Mouse (Mus musculus) cerebral cortex, adult 2 months (tissue): ENCODE data around the gene Otud4.

ENCODE experiments used
- WGBS: fragments of 180-500 bp; shearing (Covaris S2); methylation state at CpG from one replicate; pipeline ENCODE4 v1.1.7; 2018; 5-methylcytosine and 5-hydroxymethylcytosine counted together

Gene Otud4

DNA sequence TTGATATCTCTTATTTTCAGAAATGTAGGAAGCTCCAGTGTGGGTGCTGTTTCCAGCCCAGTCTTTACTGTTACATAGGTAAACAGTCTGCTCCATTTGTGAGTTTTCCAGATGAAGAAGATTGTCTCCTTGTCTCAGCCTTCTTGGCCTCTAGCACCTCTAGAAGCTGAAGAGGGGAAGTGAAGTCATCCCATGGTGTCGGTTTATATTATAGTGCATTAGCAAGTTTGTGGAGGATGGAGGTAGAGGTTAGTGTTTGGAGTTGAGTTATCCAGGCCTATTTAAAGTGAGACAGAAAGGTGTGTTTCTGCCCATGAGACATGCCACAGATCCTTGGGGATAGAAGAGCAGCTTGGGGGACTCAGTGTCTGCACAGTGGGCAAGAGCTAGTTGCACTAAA, 1.7 kb downstream of the Otud4 start:
- WGBS = 16% methylated on average over 1 of the region's 1 CpGs

DNA sequence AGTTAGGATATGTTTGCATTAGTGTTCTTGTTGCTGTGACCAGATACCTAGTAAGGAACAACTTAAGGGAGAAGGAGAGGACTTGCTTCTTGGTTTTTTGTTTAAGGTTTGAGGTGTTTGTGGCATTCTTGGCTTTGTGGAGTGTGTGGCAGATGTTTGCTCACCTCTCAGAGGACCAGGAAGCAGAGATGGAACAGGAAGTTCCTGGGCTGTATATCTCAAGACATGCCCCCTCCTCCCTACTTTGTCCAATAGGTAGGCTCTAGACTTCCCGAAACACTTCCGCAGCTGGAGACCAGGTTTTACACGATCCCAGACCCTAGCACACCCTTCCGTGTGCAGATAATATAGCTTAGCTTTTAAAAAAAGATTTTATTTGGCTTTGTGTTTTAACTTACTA, 10.2 kb downstream of the Otud4 start:
- WGBS = 90% methylated on average over 4 of the region's 4 CpGs

DNA sequence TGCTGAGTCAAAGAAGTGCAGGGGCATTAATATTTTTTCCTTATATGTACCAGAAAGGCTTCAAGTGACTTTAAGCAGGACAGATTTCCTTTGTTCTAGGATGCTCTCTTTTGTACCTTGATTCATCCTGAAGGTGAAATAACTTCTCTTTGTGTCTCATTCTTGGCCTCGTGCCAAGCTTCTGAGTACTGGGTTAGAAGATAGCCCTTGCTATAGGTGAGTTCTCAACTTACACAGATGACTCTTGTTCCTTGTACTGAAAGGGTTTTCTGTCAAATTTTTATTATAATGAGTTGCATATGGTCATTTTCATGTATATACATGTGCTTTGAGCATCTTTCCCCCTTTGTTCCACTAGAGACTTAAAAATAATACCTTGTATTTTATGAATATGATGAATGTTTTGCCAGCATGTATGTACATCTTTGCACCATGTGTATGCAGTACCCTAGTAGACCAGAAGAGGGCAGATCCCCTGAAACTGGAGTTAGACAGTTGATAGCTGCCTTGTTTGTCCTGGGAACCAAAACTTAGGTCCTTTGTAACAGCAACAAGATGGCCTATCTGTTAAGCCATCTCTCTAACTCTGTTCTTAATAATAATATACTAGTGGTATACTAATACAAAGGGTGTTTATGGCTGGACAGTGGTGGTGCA, 10.9 kb downstream of the Otud4 start:
- 74% methylated on average over 1 of the region's 1 CpGs for WGBS

DNA sequence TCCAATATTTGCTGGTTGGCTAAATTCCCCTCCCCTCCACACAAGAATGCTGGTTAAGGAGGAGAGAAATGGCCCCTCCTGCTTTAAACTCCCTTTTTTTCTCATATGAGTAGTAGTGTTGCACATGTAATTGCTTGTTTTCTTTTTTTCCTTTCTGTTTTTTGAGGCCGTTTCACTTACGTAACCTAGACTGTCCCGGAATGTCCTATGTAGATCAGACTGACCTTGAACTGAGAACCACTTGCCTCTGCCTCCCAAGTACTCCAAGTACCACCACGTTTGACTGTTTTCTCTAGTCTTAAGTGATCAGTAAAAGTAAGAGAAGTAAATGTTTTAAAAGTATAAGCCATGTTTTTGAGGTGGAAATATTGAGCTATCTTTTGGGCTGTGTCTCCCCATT, 14.3 kb downstream of the Otud4 start:
- 86% methylated on average over 4 of the region's 4 CpGs for WGBS

DNA sequence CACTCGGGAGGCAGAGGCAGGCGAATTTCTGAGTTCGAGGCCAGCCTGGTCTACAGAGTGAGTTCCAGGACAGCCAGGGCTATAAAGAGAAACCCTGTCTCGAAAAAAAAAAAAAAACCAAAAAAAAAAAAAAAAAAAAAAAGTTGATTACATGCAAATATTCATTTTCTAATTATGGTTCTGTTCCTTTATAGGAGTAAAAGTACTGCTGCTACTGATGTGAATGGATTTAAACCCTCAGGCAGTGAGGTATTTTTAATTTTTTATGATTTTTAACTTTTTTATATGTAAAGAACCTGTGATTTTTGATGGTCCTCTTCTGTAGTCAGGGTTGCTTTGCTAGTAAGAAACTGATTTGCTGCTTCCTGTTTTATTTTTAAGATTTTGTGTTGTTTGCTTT, 19.3 kb downstream of the Otud4 start:
- WGBS = 73% methylated on average over 4 of the region's 4 CpGs

DNA sequence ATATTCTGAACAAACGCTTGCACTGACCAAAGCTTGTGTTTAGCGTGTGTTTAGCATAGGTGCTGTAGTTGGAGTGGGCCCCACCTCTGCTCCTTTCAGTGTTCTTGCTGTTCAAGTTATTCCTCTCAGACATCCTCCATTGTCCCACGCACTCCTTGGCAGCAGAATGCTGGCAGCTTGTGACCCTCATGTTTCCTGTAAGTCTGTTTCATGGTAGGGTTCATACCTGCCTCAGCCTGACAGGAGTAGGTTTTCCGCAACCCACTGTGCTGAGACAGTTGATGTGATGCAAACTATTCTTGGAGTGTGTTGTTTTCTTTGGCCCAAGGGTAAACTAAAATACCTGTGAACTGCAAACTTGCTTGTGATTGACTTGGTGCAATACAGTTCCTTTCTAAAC, 37.0 kb downstream of the Otud4 start:
- WGBS = 82% methylated on average over 4 of the region's 4 CpGs

DNA sequence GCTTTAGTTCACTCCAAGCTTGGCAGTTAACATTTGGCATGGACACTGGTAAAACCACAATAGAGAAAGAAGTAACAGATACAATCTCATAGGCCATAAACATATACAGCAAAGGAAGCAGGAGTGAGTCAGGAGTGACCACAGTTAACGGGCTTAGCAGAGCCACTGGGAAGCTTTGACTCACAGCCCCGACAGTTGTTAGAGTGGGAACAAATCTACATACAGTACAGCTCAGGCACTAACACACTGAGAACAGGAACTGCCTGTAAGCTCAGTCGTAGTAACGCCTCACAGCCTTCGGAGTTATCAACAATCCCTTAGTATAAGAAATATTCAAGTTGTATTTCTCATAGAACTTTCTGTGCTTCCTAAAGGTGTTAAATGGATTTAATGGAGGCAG, 39.6 kb downstream of the Otud4 start:
- WGBS = 40% methylated on average over 5 of the region's 5 CpGs

DNA sequence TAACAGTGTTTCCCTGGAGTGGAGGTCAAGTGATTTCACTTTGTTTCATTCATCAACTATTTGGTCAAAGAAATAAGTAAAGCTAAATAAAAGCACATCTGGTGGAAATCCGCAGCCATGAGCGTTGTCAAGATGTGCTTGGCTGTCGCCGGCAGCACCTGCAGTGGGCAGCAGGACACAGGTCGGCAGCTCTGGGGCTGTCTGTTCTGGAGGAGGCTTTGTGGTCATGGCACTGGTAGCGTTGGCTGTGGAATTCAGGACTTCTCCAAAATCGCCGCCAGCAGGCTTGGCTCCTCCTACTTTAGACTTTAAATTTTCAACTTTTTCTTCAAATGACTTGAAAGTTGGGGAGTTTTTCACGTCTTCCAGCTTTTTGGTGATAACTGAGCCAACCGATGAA, 40.7 kb downstream of the Otud4 start:
- 42% methylated on average over 10 of the region's 10 CpGs for WGBS

DNA sequence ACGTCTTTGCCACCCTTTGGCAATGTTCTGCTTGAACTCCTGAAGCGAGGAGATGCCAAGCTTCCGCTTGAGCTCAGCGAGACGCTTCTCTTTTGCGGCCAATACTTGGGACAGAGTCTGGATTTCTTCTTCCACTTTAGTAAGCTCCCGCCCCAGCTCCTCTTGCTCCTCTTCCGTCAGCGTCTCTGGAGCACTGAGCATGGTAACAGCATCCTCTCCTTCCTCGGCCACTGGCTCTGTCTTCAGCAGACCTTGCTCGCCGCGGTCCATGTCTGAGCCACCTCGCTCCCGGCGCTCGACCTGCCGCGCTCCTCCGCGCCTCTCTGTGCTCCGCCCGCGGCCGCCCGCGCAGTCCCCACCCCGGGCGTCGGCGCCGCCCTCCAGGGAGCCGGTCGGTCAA, 41.1 kb downstream of the Otud4 start:
- WGBS = 4% methylated on average over 34 of the region's 34 CpGs

DNA sequence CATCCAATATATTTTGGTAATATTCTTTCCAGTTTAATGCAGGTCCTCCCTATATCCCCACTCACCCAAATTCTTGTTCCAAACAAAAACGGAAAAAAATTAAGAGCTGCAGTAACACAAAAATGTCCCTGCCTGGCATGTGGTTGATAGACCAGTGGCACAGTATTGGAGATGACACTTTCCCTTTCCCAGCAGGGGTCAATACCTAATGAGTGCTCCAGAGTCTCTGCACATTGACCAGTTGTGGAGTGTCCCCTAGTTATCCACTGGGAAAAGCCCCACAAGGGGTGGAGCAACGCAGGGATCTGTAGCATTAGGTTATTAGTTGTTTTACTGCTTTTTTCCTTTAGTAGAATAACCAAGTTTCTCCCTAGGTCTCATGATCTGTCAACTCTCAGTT, 41.5 kb downstream of the Otud4 start:
- WGBS = 51% methylated on average over 2 of the region's 2 CpGs

DNA sequence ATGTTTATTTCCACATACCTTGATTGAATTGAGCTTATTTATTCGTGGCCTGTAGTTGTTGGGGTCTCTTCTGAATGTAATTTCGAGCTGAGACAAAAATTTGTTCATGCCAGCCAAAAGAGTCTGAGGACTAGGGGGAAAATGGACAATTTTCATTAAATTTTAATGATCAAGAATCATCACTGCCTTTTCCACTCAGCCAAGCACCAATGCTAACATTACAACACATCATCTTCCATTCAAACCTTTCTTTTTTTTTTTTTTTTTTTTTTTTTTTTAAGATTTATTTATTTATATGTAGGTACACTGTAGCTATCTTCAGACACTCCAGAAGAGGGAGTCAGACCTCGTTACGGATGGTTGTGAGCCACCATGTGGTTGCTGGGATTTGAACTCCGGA, 46.5 kb downstream of the Otud4 start:
- WGBS = 76% methylated on average over 5 of the region's 5 CpGs

DNA sequence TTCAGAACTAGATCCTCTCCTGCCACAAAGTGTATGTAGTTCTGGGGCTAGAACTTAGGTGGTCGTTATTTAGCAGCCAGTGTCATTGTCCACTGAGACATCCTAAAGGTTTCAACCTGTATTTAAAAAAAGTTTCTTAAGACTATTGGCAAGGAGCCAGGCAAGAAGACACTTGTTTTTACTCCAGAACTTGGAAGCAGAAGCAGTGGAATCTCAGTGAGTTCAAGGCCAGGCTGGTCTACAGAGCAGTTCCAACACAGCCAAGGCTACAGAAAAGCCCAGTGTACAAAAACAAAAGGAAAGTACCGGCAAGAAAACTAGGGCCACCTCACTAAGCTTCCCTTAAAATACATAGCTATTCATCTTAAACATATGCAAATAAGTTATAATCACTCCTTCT, 53.1 kb downstream of the Otud4 start:
- WGBS = 72% methylated on average over 2 of the region's 2 CpGs

DNA sequence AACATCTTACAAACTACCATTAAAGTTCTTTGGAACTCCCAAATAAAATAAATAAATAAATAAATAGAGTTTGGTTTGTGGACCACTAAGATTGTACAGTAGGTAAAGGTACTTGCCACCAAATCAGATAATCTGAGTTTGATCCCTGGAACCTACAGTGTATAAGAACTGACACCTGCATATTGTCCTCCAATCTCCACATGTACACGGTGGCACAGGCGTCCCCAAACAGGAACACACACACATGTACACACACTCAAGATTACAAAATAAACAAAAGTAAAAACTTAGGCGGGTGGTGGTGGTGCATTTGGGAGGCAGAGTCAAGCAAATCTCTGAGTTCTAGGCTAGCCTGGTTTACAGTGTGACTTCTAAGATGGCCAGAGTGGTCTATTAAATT, 67.3 kb downstream of the Otud4 start:
- WGBS = 97% methylated on average over 3 of the region's 3 CpGs

DNA sequence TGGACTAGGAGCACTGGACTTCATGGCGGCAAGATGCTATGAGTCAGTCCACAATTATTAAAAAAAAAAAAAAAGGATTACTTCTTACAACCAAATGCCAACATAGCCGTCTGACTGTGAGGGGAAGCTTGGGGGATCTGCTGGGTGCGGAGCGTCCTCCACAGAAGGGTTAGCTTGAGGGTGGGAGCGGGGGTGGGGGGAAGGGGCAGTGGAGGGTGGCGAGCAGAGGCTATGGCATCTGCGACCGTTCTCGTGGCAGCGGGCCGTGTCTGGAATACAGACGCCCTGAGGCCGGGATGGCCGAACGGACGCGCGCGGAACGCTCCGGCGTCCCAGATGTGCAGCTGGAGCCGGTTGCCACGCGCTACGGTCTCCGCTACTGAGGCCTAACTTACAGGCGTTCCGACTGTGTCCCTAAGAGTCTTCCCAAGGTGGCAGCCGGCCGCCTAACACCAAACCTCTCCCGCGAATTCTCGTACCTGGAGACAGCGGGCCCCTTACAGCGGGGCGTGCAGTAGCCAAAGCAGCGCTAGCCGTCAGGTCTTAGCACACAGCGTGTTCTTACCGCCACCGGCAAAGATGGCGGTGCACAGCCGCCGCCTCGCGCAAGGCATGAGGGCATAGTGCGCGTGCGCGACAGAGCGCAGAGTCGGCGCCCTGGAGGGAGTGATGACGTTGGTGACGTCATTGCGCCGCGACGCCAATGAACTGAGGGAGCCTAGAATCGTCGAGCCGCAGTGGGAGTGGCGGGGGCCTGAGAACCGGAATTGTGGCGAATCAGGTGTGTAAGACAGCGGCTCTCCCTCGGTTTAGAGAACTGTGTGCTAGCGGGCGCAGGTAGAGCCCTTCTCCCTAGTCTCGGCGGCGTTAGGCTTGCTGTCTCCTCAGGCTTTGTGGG, 71.9 kb downstream of the Otud4 start, which contains the start of the genes Abce1 and Anapc10:
TSS of gene Abce1 (minus strand) at position 677 of the 898 bp plus-strand sequence.
TSS of gene Anapc10 (plus strand) at position 757 of the 898 bp plus-strand sequence.
- under 1% methylated on average over 73 of the region's 73 CpGs for WGBS

DNA sequence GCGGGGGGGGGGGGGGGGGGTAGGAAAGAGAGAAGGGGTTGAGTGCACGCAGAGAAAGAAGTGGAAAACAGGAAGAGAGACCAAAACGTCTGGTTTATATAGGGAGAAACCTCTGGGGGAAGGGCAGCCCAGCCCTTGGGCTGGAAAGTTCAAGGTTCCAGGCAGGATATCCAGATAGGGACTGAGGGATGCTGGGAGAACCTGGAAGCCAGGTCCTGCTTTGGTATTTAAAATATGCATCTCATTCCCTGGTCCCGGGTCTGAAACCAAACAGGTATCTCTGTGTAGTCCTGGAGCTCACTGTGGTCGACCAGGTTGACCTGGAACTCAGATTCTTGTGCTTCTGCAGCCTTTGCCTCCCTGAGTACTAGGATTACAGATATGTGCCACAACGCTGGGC, 73.3 kb downstream of the Otud4 start:
- 47% methylated on average over 6 of the region's 6 CpGs for WGBS

DNA sequence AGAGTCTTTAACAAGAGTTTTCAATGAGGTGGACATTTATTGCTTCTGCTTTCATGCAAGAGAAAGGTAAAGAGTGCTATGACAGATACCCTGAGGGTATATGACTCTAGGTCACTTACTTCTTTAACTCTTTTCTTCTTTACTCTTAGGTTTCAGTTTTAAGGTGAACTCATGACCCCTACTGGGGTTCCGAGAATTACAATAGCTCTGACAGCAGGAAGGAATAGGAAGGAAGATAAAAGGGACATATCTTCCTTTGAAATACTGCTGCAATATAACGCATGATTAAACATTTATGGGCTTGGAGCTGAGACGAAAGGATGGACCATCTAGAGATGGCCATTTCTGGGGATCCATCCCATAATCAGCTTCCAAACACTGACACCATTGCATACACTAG, 85.2 kb downstream of the Otud4 start:
- whole genome bisulfite sequencing = 74% methylated on average over 3 of the region's 3 CpGs
